Mouse (Mus musculus) myocyte (in vitro differentiated cells): ENCODE data around the gene Chd9.

Source experiments
- POLR2A ChIP-seq: IDR thresholded peaks from one replicate; pipeline ENCODE4 v1.6.1; 2011; ENCODE audit warnings: low read depth, mild to moderate bottlenecking, control low read depth, moderate library complexity; ENCODE audit not compliant: insufficient read length
- REST ChIP-seq: IDR thresholded peaks from one replicate; pipeline ENCODE4 v1.6.1; 2011; ENCODE audit warnings: mild to moderate bottlenecking, control low read depth, moderate library complexity; ENCODE audit not compliant: insufficient read depth, insufficient read length
- TCF12 ChIP-seq: IDR thresholded peaks from one replicate; pipeline ENCODE4 v1.6.1; 2011; ENCODE audit warnings: mild to moderate bottlenecking, control low read depth; ENCODE audit not compliant: poor library complexity, insufficient read depth, severe bottlenecking

- no peak for TF ChIP-seq POLR2A
- no peak for TF ChIP-seq REST
- TF ChIP-seq TCF12 = no peak
Measured at GRCm38 (mm10) chr8:90934786-90935185, 106.6 kb downstream of the Chd9 start.
